In the genomic region with DNA sequence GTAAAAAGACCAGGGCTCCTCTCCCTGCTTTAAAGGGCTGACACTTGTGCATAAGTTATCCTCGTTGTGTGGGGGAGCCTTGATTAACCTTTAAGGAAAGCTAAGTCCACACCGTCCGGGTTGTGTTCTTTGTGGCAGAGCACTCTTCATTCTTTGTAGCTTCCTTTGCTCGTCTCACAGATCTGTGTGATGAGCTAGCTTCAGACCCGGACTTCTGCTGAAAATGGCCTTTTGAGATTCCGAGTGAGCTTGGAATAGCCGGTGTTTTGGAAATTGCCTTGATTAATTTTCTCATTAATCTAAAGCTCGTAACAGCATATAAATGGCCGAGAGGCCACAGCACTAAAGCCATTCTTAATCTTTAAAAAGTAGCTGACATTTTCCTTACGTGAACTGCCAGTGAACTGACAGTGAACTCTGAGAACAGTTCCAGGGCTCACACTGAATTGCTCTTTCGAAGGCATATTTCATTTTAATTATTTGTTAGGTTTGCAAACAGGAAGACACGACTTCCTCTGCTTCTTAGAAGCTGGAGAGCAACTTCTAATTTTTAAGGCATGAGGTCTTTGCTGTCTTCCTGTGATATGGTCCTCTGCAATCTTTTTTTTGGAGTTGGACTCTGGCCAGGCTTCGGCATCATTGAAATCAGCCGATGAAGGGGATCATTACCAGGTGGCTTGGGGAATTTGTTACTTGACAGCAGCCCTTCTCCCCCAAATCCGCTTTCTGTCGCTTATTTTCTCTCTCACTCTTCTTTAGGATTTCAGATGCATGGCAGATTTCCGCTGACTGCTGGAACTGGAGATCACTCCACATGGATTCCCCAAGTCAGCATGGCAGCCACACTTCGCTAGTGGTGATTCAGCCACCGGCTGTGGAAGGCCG, we compare ENCODE assay signal across 8 mouse cellular contexts. TPM values are rescaled to one million over a fixed set of nuclear protein-coding genes. Genes with fewer than 3 reads are reported as not detected.
DNase-seq lines count a peak whose midpoint lies in the region; ATAC-seq and TF ChIP-seq lines count a peak whose summit lies in the region.

No protein-coding gene starts in this region.

- H3K27ac ChIP-seq in embryonic facial prominence, embryonic 13.5 days, result no peak overlapping the region
- H3K27ac ChIP-seq in hindbrain, embryonic 10.5 days, result peak overlapping the region; percentile 93
- H3K27ac ChIP-seq in limb, embryonic 12.5 days, result peak overlapping the region; percentile 35; the same call in 1 of the 2 replicates
- peak overlapping the region; percentile 25 for H3K27ac ChIP-seq in small intestine, adult 2 months (ENCODE audit: insufficient read depth, low read depth, low read length)

- DNase-seq in hindbrain, embryonic 10.5 days (ENCODE audit: low spot score), result no peak
- no peak for DNase-seq in c-Kit-positive CD71-positive TER-119-positive erythroid progenitor cells, embryonic 14.5 days (ENCODE audit: low spot score)
- no peak for DNase-seq in urinary bladder, adult 2 months (ENCODE audit: low spot score)

- H3K4me1 ChIP-seq in E14TG2a.4 (replicated peaks; ENCODE audit: low read depth, low read length), result peaks cover 32% of the 10 kb centered on the region
- peaks cover 40% of the 10 kb centered on the region for H3K4me1 ChIP-seq in embryonic facial prominence, embryonic 13.5 days
- H3K4me1 ChIP-seq in hindbrain, embryonic 10.5 days (replicated peaks), result peaks cover 46% of the 10 kb centered on the region
- H3K4me1 ChIP-seq in limb, embryonic 12.5 days (replicated peaks), result peaks cover 32% of the 10 kb centered on the region
- H3K4me1 ChIP-seq in small intestine, adult 2 months (ENCODE audit: control insufficient read depth, insufficient read depth, insufficient read length, low read length), result peaks cover 9% of the 10 kb centered on the region

- H3K9me3 ChIP-seq in E14TG2a.4 (ENCODE audit: low read length), result no peaks in the 10 kb centered on the region
- no peaks in the 10 kb centered on the region for H3K9me3 ChIP-seq in embryonic facial prominence, embryonic 13.5 days
- H3K9me3 ChIP-seq in hindbrain, embryonic 10.5 days, result no peaks in the 10 kb centered on the region
- H3K9me3 ChIP-seq in limb, embryonic 12.5 days, result no peaks in the 10 kb centered on the region

- 41% methylated on average over 20 of the region's 20 CpGs for WGBS in embryonic facial prominence, embryonic 13.5 days
- 62% methylated on average over 20 of the region's 20 CpGs for WGBS in hindbrain, embryonic 10.5 days
- 25% methylated on average over 20 of the region's 20 CpGs for WGBS in limb, embryonic 12.5 days
- WGBS in small intestine, adult 2 months, result 67% methylated on average over 20 of the region's 20 CpGs

- H3K4me2 ChIP-seq in embryonic facial prominence, embryonic 13.5 days, result peak overlapping the region; percentile 77
- H3K4me2 ChIP-seq in limb, embryonic 12.5 days, result peak overlapping the region; percentile 74

- peaks cover 35% of the 10 kb centered on the region for H3K36me3 ChIP-seq in E14TG2a.4 (ENCODE audit: insufficient read depth, low read length)
- peaks cover 31% of the 10 kb centered on the region for H3K36me3 ChIP-seq in embryonic facial prominence, embryonic 13.5 days
- peaks cover 31% of the 10 kb centered on the region for H3K36me3 ChIP-seq in hindbrain, embryonic 10.5 days
- peaks cover 35% of the 10 kb centered on the region for H3K36me3 ChIP-seq in limb, embryonic 12.5 days
- peaks cover 12% of the 10 kb centered on the region for H3K36me3 ChIP-seq in small intestine, adult 2 months (ENCODE audit: control insufficient read depth, insufficient read depth, low read length)

- ATAC-seq in embryonic facial prominence, embryonic 13.5 days (ENCODE audit: insufficient number of reproducible peaks, insufficient read depth, low FRiP score, low TSS enrichment, low read depth), result no peak
- ATAC-seq in limb, embryonic 12.5 days (ENCODE audit: insufficient number of reproducible peaks, insufficient read depth, low FRiP score, low TSS enrichment, low read depth), result no peak
- no peak for ATAC-seq in monocyte, adult 5-6 weeks (replicated peaks; ENCODE audit: insufficient number of reproducible peaks, low FRiP score, low TSS enrichment, poor library complexity, severe bottlenecking)

- TF ChIP-seq CTCF in E14TG2a.4 (conservative IDR thresholded peaks at IDR 0.05; ENCODE audit: low read length), result no peak
- TF ChIP-seq CTCF in small intestine, adult 2 months (IDR thresholded peaks at IDR 0.05; ENCODE audit: extremely low read depth, insufficient read length, insufficient replicate concordance, low read depth, low read length), result no peak

- H3K27me3 ChIP-seq in E14TG2a.4 (ENCODE audit: insufficient read depth, low read length), result peaks cover 12% of the 10 kb centered on the region
- H3K27me3 ChIP-seq in embryonic facial prominence, embryonic 13.5 days, result no peaks in the 10 kb centered on the region
- H3K27me3 ChIP-seq in hindbrain, embryonic 10.5 days (ENCODE audit: insufficient read depth, poor library complexity, severe bottlenecking), result peaks cover 27% of the 10 kb centered on the region; the same call in 1 of the 2 replicates
- no peaks in the 10 kb centered on the region for H3K27me3 ChIP-seq in limb, embryonic 12.5 days
- no peaks in the 10 kb centered on the region for H3K27me3 ChIP-seq in small intestine, adult 2 months (ENCODE audit: control insufficient read depth, insufficient read depth, low read length)

- peak overlapping the region; percentile 96 for H3K4me3 ChIP-seq in E14TG2a.4 (replicated peaks; ENCODE audit: low read length)
- peak overlapping the region; percentile 84 for H3K4me3 ChIP-seq in embryonic facial prominence, embryonic 13.5 days
- peak overlapping the region; percentile 74 for H3K4me3 ChIP-seq in hindbrain, embryonic 10.5 days
- peak overlapping the region; percentile 85 for H3K4me3 ChIP-seq in limb, embryonic 12.5 days (replicated peaks)
- peak overlapping the region; percentile 35 for H3K4me3 ChIP-seq in small intestine, adult 2 months (ENCODE audit: low read depth, low read length)

- no peak for TF ChIP-seq POLR2A in small intestine, adult 2 months (IDR thresholded peaks at IDR 0.05; ENCODE audit: low read depth, low read length)

- H3K9ac ChIP-seq in embryonic facial prominence, embryonic 13.5 days, result peak overlapping the region; percentile 91
- peak overlapping the region; percentile 86; the same call in 1 of the 2 replicates for H3K9ac ChIP-seq in limb, embryonic 12.5 days (replicated peaks)

RNA-seq across cellular contexts. Expression of a gene that starts 2.3 kb away (rescaled TPM):
- 12.6 TPM in 2 replicates for polyA plus RNA-seq in embryonic facial prominence, embryonic 13.5 days (2015; fragmentation: Nextera tagmentation; extraction: Ambion mirVana)
- polyA plus RNA-seq in hindbrain, embryonic 10.5 days (2016; fragmentation: Nextera tagmentation; extraction: Ambion mirVana), result 11.3 and 16.9 TPM in 2 replicates
- polyA plus RNA-seq in limb, embryonic 12.5 days (2016; fragmentation: Nextera tagmentation; extraction: Ambion mirVana), result 19.3 and 19.9 TPM in 2 replicates
- polyA plus RNA-seq in small intestine, adult 2 months (2012; rRNA removed), result 7.1 and 17.5 TPM in 2 replicates
- 0.48 to 0.96 TPM in 2 of 3 replicates, not detected in the other for total RNA-seq in monocyte, adult 5-6 weeks (2017)
- polyA plus RNA-seq in urinary bladder, adult 2 months (2012; rRNA removed), result 34.7 and 38.2 TPM in 2 replicates

Comparison
In these comparisons a context has a peak if more than half of its experiments do, and no peak if none do; other contexts are left out.
1. H3K4me3 ChIP-seq: peak in every context shown above with its lines; median percentile 96 in E14TG2a.4; 85 in limb, embryonic 12.5 days; 84 in embryonic facial prominence, embryonic 13.5 days; 74 in hindbrain, embryonic 10.5 days; 35 in small intestine, adult 2 months.